Mouse (Mus musculus): Measurements from ENCODE around the gene Lats2. TPM values are rescaled to one million over a fixed set of nuclear protein-coding genes. Genes with fewer than 3 reads are reported as not detected.

The Lats2 gene
- polyA plus RNA-seq, 1 experiment from 2014 or later: 17.5 TPM

DNA sequence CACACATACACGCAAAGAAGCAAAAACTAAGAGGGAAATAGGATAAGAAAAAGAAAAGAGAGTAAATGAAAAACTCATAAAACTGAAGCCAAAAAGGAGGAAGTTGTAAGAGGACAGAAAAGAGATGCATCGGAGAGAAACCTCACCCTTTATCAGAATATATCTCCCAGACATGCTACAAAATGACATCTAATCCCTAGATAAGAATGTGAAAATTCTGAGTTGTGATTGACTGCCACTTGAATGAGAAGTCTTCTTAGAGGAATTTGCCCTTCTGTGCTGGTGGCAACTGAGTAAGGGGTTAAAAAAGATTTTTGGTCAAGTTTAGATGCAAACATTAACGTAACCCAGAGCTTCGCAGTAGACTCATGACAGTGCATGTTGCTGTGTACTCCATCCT is 112.0 kb downstream of the Lats2 start:
- no peak for DNase-seq (ENCODE audit: low spot score)
- no peaks in the 10 kb centered on the region for H3K4me1 ChIP-seq (replicated peaks)
- 93% methylated on average over 4 of the region's 4 CpGs for WGBS
- no peak overlapping the region for H3K27ac ChIP-seq
- peaks cover 22% of the 10 kb centered on the region for H3K36me3 ChIP-seq
- H3K4me3 ChIP-seq: no peak overlapping the region
- H3K9me3 ChIP-seq: no peaks in the 10 kb centered on the region
- H3K27me3 ChIP-seq (ENCODE audit: insufficient read depth, poor library complexity, severe bottlenecking): no peaks in the 10 kb centered on the region

Other genes with a start within 250 kb of the Lats2 start
- gene Il17d, start 233.6 kb downstream of the Lats2 start, polyA plus RNA-seq (2016; fragmentation: Nextera tagmentation; extraction: Ambion mirVana): 0.96 and 1.9 TPM in 2 replicates
- 107 and 111 TPM in 2 replicates for gene Eef1akmt1, start 186.8 kb downstream of the Lats2 start, polyA plus RNA-seq (2016; fragmentation: Nextera tagmentation; extraction: Ambion mirVana)
- gene Xpo4, start 93.0 kb downstream of the Lats2 start, polyA plus RNA-seq (2016; fragmentation: Nextera tagmentation; extraction: Ambion mirVana): 23.1 and 27.5 TPM in 2 replicates
- gene Gm49361, start 12.3 kb downstream of the Lats2 start, polyA plus RNA-seq (2016; fragmentation: Nextera tagmentation; extraction: Ambion mirVana): not detected in 2 replicates
- 21.3 and 31.3 TPM in 2 replicates for gene Sap18, start 39.8 kb upstream of the Lats2 start, polyA plus RNA-seq (2016; fragmentation: Nextera tagmentation; extraction: Ambion mirVana)
- gene Ska3, start 67.8 kb upstream of the Lats2 start, polyA plus RNA-seq (2016; fragmentation: Nextera tagmentation; extraction: Ambion mirVana): 43.7 and 51.5 TPM in 2 replicates
- 159 and 161 TPM in 2 replicates for gene Mrpl57, start 67.8 kb upstream of the Lats2 start, polyA plus RNA-seq (2016; fragmentation: Nextera tagmentation; extraction: Ambion mirVana)
- 43.9 and 49.0 TPM in 2 replicates for gene Zdhhc20, start 131.9 kb upstream of the Lats2 start, polyA plus RNA-seq (2016; fragmentation: Nextera tagmentation; extraction: Ambion mirVana)
- gene Micu2, start 240.9 kb upstream of the Lats2 start, polyA plus RNA-seq (2016; fragmentation: Nextera tagmentation; extraction: Ambion mirVana): 60.3 and 62.0 TPM in 2 replicates